Mouse (Mus musculus): ENCODE results near the gene Phf6.
"Not testable (repeated sequence)": the region's sequence is repeated elsewhere in the genome, so short reads cannot be mapped to it uniquely, and the experiment has no call there.

The Phf6 gene

GRCm38 (mm10) chrX:52978576-52978975, 66.5 kb downstream of the Phf6 start:
- DNase-seq (ENCODE audit: low spot score in 2 of 2): no peak

DNA sequence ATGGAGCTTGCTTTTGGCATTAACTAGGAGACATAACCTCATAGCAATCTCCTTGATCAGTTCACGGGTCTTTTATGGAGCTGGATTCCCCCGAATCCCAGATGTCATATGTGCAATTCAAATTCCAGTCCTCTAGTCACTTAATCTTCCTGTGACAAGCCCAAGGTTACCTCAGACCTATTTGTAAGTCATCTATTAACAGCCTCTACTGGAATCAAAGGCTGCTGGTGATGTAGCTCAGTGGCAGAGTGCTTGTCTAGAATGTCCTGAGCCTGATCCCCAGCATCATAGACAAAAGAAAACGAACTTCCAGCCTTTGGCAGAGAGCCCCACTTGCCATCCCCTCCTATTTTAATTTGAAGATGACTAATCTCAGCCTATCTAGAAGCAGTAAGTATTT, 69.3 kb downstream of the Phf6 start:
- DNase-seq (ENCODE audit: low spot score in 2 of 2): no peak

GRCm38 (mm10) chrX:52987905-52988783, 76.1 kb downstream of the Phf6 start, which contains the start of gene Hprt:
Gene Hprt, plus strand, starts transcription at chrX:52988137.
- DNase-seq (ENCODE audit: low spot score in 2 of 2): peak; percentile 71 to 87

- DNase-seq (ENCODE audit: low spot score in 2 of 2): not testable (repeated sequence)
Observed at GRCm38 (mm10) chrX:52994726-52995125, 82.7 kb downstream of the Phf6 start.

- not testable (repeated sequence) for DNase-seq (ENCODE audit: low spot score in 2 of 2)
Observed at GRCm38 (mm10) chrX:53004887-53005286, 92.8 kb downstream of the Phf6 start.

DNA sequence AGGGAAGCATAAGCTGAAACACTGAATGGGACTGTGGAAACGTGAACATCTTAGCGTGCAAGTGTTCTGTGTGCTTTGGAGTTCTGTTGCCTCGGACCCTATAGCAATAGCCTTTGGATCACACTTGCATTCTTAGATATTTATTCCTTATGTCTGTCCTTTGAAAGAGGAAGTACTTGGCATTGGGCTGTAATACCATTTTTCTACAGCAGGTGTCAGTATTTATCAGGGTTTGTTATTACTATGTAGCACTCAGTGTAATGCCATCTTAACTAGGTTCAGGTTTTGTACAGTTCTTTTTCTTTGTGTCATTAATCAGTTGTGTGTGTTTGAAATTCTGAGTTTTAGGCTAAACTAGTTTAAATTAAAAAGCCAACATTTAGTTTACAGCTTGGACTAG, 94.0 kb downstream of the Phf6 start:
- DNase-seq (ENCODE audit: low spot score in 2 of 2): peak; percentile 4 to 39
